Mouse (Mus musculus): ENCODE data around the gene C3. TPM values are rescaled to one million over a fixed set of nuclear protein-coding genes. Genes with fewer than 3 reads are reported as not detected.

C3 gene
- polyA plus RNA-seq, 1 experiment from 2014 or later: 0.03 TPM

- peak overlapping the region; percentile 70 for H3K4me3 ChIP-seq
- H3K27me3 ChIP-seq (ENCODE audit: low read depth, poor library complexity, severe bottlenecking): no peaks in the 10 kb centered on the region
- no peaks in the 10 kb centered on the region for H3K9me3 ChIP-seq (replicated peaks)
- DNase-seq (ENCODE audit: low spot score): peak; percentile 87
- H3K36me3 ChIP-seq: peaks cover 22% of the 10 kb centered on the region
- H3K4me1 ChIP-seq: peaks cover 32% of the 10 kb centered on the region
- WGBS: under 1% methylated on average over 46 of the region's 46 CpGs
- peak overlapping the region; percentile 95 for H3K27ac ChIP-seq
These were observed 19.7 kb upstream of the C3 start for GRCm38 (mm10) chr17:57247393-57248200.

GRCm38 (mm10) chr17:57246663-57247392, 18.9 kb upstream of the C3 start:
- DNase-seq (ENCODE audit: low spot score): peak; percentile 33
- H3K4me3 ChIP-seq: peak overlapping the region; percentile 70
- H3K27me3 ChIP-seq (ENCODE audit: low read depth, poor library complexity, severe bottlenecking): no peaks in the 10 kb centered on the region
- peak overlapping the region; percentile 95 for H3K27ac ChIP-seq
- H3K36me3 ChIP-seq: peaks cover 30% of the 10 kb centered on the region
- 7% methylated on average over 18 of the region's 18 CpGs for WGBS
- H3K9me3 ChIP-seq (replicated peaks): no peaks in the 10 kb centered on the region
- H3K4me1 ChIP-seq: peaks cover 32% of the 10 kb centered on the region

- no peaks in the 10 kb centered on the region for H3K9me3 ChIP-seq (replicated peaks)
- H3K4me1 ChIP-seq: peaks cover 23% of the 10 kb centered on the region
- DNase-seq (ENCODE audit: low spot score): no peak
- peaks cover 35% of the 10 kb centered on the region for H3K36me3 ChIP-seq
- H3K27ac ChIP-seq: no peak overlapping the region
- WGBS: 86% methylated on average over 10 of the region's 10 CpGs
- H3K27me3 ChIP-seq (ENCODE audit: low read depth, poor library complexity, severe bottlenecking): no peaks in the 10 kb centered on the region
- H3K4me3 ChIP-seq: no peak overlapping the region
These were observed 17.5 kb upstream of the C3 start for GRCm38 (mm10) chr17:57245311-57245929.

DNA sequence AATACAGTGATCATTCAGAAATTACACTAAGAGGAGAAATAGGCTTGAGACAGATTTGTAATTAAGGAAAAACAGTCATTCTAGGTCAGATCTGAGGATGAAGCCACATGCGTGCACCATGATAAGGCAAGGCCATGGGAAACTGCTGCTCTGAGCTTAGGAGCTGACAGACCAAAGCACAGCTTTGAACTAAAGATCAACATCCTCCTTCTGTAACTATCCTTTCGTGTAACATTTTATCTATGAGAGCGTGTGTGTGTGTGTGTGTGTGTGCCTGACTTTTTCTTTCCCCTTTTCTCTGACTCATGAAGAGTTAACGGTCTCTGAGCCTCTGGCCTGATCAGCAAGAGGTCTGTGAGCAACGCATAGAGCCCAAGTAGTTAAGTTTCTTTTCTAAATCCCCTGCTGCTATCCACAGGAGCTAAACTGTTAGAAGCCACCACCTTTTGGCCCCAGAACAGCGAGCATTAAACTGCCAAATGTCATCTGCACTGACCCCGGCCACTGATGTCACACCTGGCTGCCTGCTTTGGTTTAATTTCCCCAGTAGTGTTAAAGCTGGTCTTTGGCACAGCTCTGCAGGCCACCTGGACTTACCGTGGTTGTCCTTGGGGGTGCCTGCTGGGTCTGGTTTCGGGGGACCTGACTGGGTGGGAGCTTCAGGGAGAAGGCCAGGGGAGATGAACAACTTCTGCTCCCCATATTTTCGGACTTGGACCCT, 15.9 kb upstream of the C3 start:
- H3K4me3 ChIP-seq: no peak overlapping the region
- no peak for DNase-seq (ENCODE audit: low spot score)

DNA sequence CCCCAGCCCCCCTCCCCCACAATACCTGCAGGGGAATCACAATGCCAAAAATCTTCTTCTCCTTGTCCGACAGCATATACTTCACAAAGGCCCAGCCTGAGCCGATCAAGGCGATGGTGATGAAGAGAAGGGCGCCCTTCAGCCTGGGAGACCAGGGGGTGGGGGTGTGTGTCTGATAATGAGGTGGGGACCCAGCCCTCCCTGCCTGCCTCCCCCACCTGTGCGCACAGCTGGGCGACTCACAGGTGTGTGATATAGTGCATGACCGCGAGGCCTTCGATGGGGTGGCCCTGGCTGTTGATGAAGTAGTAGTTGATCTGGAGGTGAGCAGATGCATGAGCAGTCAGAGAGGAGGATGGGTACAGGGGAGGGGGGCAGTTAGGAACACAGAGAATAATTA, 9.2 kb upstream of the C3 start:
- Histone ChIP-seq H3K4me3 (no peak overlapping the region), H3K36me3 (peaks cover 52% of the 10 kb centered on the region), H3K4me1 (peaks cover 5% of the 10 kb centered on the region; the same call in 1 of the 2 replicates), H3K9me3 (replicated peaks) (no peaks in the 10 kb centered on the region), H3K27me3 (ENCODE audit: low read depth, poor library complexity, severe bottlenecking) (no peaks in the 10 kb centered on the region), H3K27ac (no peak overlapping the region)
- no peak for DNase-seq (ENCODE audit: low spot score)
- 94% methylated on average over 9 of the region's 9 CpGs for WGBS

More for the DNA sequence above, 15.9 kb upstream of the C3 start:
- peaks cover 35% of the 10 kb centered on the region for H3K36me3 ChIP-seq
- H3K27ac ChIP-seq: no peak overlapping the region
- no peaks in the 10 kb centered on the region for H3K27me3 ChIP-seq (ENCODE audit: low read depth, poor library complexity, severe bottlenecking)
- peaks cover 15% of the 10 kb centered on the region for H3K4me1 ChIP-seq
- no peaks in the 10 kb centered on the region for H3K9me3 ChIP-seq (replicated peaks)
- 68% methylated on average over 10 of the region's 10 CpGs for WGBS

GRCm38 (mm10) chr17:57235803-57236202, 7.9 kb upstream of the C3 start:
- H3K4me3 ChIP-seq: no peak overlapping the region
- peaks cover 43% of the 10 kb centered on the region for H3K36me3 ChIP-seq
- 92% methylated on average over 5 of the region's 5 CpGs for WGBS

GRCm38 (mm10) chr17:57234254-57234928, 6.5 kb upstream of the C3 start:
- Histone ChIP-seq H3K4me3 (no peak overlapping the region), H3K4me1 (peaks cover 5% of the 10 kb centered on the region; the same call in 1 of the 2 replicates), H3K36me3 (peaks cover 43% of the 10 kb centered on the region), H3K27ac (no peak overlapping the region), H3K27me3 (ENCODE audit: low read depth, poor library complexity, severe bottlenecking) (no peaks in the 10 kb centered on the region), H3K9me3 (replicated peaks) (no peaks in the 10 kb centered on the region)
- DNase-seq (ENCODE audit: low spot score): no peak
- 82% methylated on average over 12 of the region's 12 CpGs for WGBS

More at GRCm38 (mm10) chr17:57235803-57236202, 7.9 kb upstream of the C3 start:
- DNase-seq (ENCODE audit: low spot score): no peak
- H3K4me1 ChIP-seq: peaks cover 5% of the 10 kb centered on the region; the same call in 1 of the 2 replicates
- H3K27ac ChIP-seq: no peak overlapping the region
- H3K27me3 ChIP-seq (ENCODE audit: low read depth, poor library complexity, severe bottlenecking): no peaks in the 10 kb centered on the region
- H3K9me3 ChIP-seq (replicated peaks): no peaks in the 10 kb centered on the region

DNA sequence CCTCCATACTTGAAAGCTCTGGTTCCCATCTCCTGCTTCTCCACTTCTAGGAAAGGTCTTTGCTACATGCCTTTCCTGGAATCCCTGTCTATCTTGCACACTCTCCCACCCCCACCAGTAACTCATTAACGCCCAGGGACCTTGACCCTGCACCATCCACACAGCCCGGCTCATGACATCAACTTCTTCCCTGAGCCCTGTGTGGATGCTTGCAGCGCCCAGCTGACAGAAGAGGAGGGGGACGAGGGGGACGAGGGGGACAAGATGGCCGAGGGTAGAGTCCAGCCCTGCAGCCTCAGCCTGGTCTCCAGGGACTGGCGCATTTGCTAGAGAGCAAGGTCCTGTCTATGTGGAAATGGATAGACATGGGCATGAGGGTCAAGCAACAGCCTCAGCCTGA, 5.1 kb upstream of the C3 start:
- no peak overlapping the region for H3K27ac ChIP-seq
- H3K9me3 ChIP-seq (replicated peaks): no peaks in the 10 kb centered on the region
- H3K4me1 ChIP-seq: peaks cover 5% of the 10 kb centered on the region; the same call in 1 of the 2 replicates
- 63% methylated on average over 7 of the region's 7 CpGs for WGBS
- peaks cover 40% of the 10 kb centered on the region for H3K36me3 ChIP-seq
- no peak overlapping the region for H3K4me3 ChIP-seq
- DNase-seq (ENCODE audit: low spot score): no peak
- H3K27me3 ChIP-seq (ENCODE audit: low read depth, poor library complexity, severe bottlenecking): no peaks in the 10 kb centered on the region

DNA sequence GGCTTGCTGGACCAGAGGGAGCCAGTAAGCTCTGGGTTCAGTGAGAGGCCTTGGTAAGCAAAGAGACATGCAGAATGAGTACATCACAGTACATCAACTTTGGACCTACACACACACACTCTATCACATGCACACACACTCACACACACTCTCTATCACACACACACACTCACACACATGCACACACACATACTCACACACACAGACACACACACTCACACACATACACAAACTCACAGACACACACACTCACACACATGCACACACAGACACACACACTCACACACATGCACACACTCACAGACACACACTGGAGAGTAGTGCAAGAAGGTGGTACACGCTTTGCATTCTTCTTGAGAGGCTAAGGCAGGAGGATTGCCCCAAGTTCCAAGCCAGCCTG, 4.3 kb upstream of the C3 start:
- Histone ChIP-seq H3K4me1 (peaks cover 5% of the 10 kb centered on the region; the same call in 1 of the 2 replicates), H3K27me3 (ENCODE audit: low read depth, poor library complexity, severe bottlenecking) (no peaks in the 10 kb centered on the region), H3K4me3 (no peak overlapping the region), H3K27ac (no peak overlapping the region), H3K36me3 (peaks cover 31% of the 10 kb centered on the region), H3K9me3 (replicated peaks) (no peaks in the 10 kb centered on the region)
- no peak for DNase-seq (ENCODE audit: low spot score)
- WGBS: 84% methylated on average over 1 of the region's 1 CpGs

GRCm38 (mm10) chr17:57231321-57231771, 3.4 kb upstream of the C3 start:
- Histone ChIP-seq H3K4me1 (peaks cover 5% of the 10 kb centered on the region; the same call in 1 of the 2 replicates), H3K4me3 (no peak overlapping the region), H3K9me3 (replicated peaks) (no peaks in the 10 kb centered on the region), H3K27ac (no peak overlapping the region), H3K36me3 (peaks cover 23% of the 10 kb centered on the region), H3K27me3 (ENCODE audit: low read depth, poor library complexity, severe bottlenecking) (no peaks in the 10 kb centered on the region)
- DNase-seq (ENCODE audit: low spot score): no peak

DNA sequence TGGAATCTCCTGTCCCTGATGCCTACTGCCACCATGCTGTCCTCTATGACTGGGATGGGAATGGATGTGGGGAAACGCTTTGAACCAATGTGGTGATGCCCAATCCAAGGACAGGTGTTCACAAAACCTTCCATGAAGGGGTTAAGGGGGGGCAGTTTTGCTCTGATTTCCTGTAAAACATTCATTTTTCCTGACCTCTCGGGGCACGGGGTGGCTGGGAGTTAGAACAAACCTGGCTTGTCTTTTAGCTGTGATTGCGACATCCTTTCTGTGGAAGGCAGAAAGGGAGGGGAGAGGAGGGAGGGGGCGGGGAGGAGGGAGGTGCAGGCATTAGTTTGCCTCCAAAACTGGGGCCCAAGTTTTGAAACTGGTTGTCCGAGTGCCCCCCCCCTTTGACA, 2.8 kb upstream of the C3 start:
- Histone ChIP-seq H3K4me1 (peaks cover 5% of the 10 kb centered on the region; the same call in 1 of the 2 replicates), H3K27me3 (ENCODE audit: low read depth, poor library complexity, severe bottlenecking) (no peaks in the 10 kb centered on the region), H3K9me3 (replicated peaks) (no peaks in the 10 kb centered on the region), H3K36me3 (peaks cover 17% of the 10 kb centered on the region), H3K4me3 (no peak overlapping the region), H3K27ac (no peak overlapping the region)
- WGBS: 76% methylated on average over 6 of the region's 6 CpGs
- no peak for DNase-seq (ENCODE audit: low spot score)
